Mouse (Mus musculus) central nervous system, embryonic 18 days (tissue): ENCODE measurements around the gene Lyplal1. TPM values are rescaled to one million over a fixed set of nuclear protein-coding genes. Genes with fewer than 3 reads are reported as not detected.

Experiments used
- polyA plus RNA-seq: library from polyadenylated mRNA; depleted of rRNA; stranded (reverse); fragments of >200 nt; gene quantifications from 2 replicates; pipeline ENCODE4 v1.2.3, GENCODE M21; 2012; rRNA removed

Lyplal1 gene
- 9.8 and 12.1 TPM in 2 replicates for polyA plus RNA-seq

GRCm38 (mm10) chr1:186116701-186117488 lies at the start of gene Lyplal1:
Gene Lyplal1 (minus strand): TSS chr1:186117310.

